Mouse (Mus musculus) ES-E14 (cell line): ENCODE data around the gene Pheta1. TPM values are rescaled to one million over a fixed set of nuclear protein-coding genes. Genes with fewer than 3 reads are reported as not detected.

Experiments
- DNase-seq: peaks from one replicate; pipeline ENCODE4 v3.0.0-alpha.2; 2013; ENCODE audit warnings: low read depth, low spot score
- H3K27ac ChIP-seq: 2 replicates; pipeline ENCODE4 v1.5.1; 2012; ENCODE audit warnings: low read depth, mild to moderate bottlenecking, low read length, moderate library complexity, mixed read lengths; ENCODE audit not compliant: poor library complexity, insufficient read depth, severe bottlenecking
- H3K36me3 ChIP-seq: 2 replicates; pipeline ENCODE4 v1.6.1; 2012; ENCODE audit warnings: mild to moderate bottlenecking, low read length, moderate library complexity, mixed read lengths; ENCODE audit not compliant: control insufficient read depth, poor library complexity, insufficient read depth, severe bottlenecking
- H3K4me1 ChIP-seq, 2 experiments: fragments of 150-350 bp in 1 of 2; sonication (generic) in 1 of 2; 2 replicates each; pipeline ENCODE4 v1.6.1; 2012; ENCODE audit warnings: low read length in 2 of 2, mild to moderate bottlenecking in 1 of 2, mixed read lengths in 1 of 2; ENCODE audit not compliant: control insufficient read depth in 2 of 2, insufficient read depth in 2 of 2, poor library complexity in 1 of 2
- H3K4me3 ChIP-seq, 2 experiments: fragments of 150-350 bp in 1 of 2; sonication (generic) in 1 of 2; 2 replicates each; pipeline ENCODE4 v1.5.1; 2012; ENCODE audit warnings: low read length in 2 of 2, low read depth in 1 of 2, mild to moderate bottlenecking in 1 of 2, mixed read lengths in 1 of 2; ENCODE audit not compliant: insufficient read depth in 1 of 2, poor library complexity in 1 of 2, severe bottlenecking in 1 of 2
- H3K9ac ChIP-seq: 2 replicates; pipeline ENCODE4 v1.6.1; 2012; ENCODE audit warnings: low read depth, mild to moderate bottlenecking, low read length, mixed read lengths; ENCODE audit not compliant: poor library complexity, insufficient read depth, severe bottlenecking
- H3K9me3 ChIP-seq: fragments of 150-350 bp; sonication (generic); 2 replicates; pipeline ENCODE4 v1.6.1; 2012; ENCODE audit warnings: low read depth, mild to moderate bottlenecking, low read length; ENCODE audit not compliant: control insufficient read depth, insufficient read depth
- CHD2 ChIP-seq: IDR thresholded peaks from 2 replicates; pipeline ENCODE4 v1.6.1; 2014; ENCODE audit warnings: mild to moderate bottlenecking, low read depth, low read length, inconsistent platforms
- HCFC1 ChIP-seq: IDR thresholded peaks from 2 replicates; pipeline ENCODE4 v1.6.1; 2012; ENCODE audit warnings: low read length, inconsistent platforms, borderline replicate concordance; ENCODE audit not compliant: insufficient read depth
- MAFK ChIP-seq: IDR thresholded peaks from 2 replicates; pipeline ENCODE4 v1.6.1; 2014; ENCODE audit warnings: mild to moderate bottlenecking, low read depth, low read length, inconsistent platforms; ENCODE audit not compliant: insufficient read depth
- ZC3H11A ChIP-seq: IDR thresholded peaks from 2 replicates; pipeline ENCODE4 v1.6.1; 2012; ENCODE audit warnings: low read depth, mild to moderate bottlenecking, inconsistent platforms, low read length, borderline replicate concordance
- ZNF384 ChIP-seq: IDR thresholded peaks from 2 replicates; pipeline ENCODE4 v1.6.1; 2012; ENCODE audit warnings: low read depth, low read length, inconsistent platforms
- in situ Hi-C, 2 experiments: fragments of 600-800 bp; cut with MboI; formaldehyde crosslinking; loops; one replicate each; pipeline ENCODE4 v1.15.1; 2025; ENCODE audit warnings: low sequenced_read_pairs in 2 of 2, inconsistent platforms in 1 of 2; ENCODE audit not compliant: unreplicated experiment in 2 of 2
- total RNA-seq: library from RNA; depleted of rRNA; stranded (reverse); fragments of 300-350 nt; gene quantifications from 2 replicates; pipeline ENCODE4 v1.2.3, GENCODE M21; 2012

Gene Pheta1
- total RNA-seq, 1 experiment, result 13.6 TPM

- DNase-seq, result no peak
- no peaks in the 10 kb centered on the region for H3K36me3 ChIP-seq
- H3K4me1 ChIP-seq, result peaks cover 4 to 27% of the 10 kb centered on the region in 2 experiments
- peak overlapping the region; percentile 4; the same call in 1 of the 2 replicates for H3K27ac ChIP-seq
- no peaks in the 10 kb centered on the region for H3K9me3 ChIP-seq
- H3K9ac ChIP-seq, result peak overlapping the region; percentile 60
- TF ChIP-seq HCFC1 (no peak), CHD2 (peak; percentile 58)
- in situ Hi-C loops, result no loop called here
- H3K4me3 ChIP-seq, result peak overlapping the region; percentile 64 to 68
Measured at GRCm38 (mm10) chr5:121838341-121839127, 10.2 kb upstream of the Pheta1 start.

GRCm38 (mm10) chr5:121839128-121839473 is 9.7 kb upstream of the Pheta1 start:
- H3K27ac ChIP-seq, result peak overlapping the region; percentile 4; the same call in 1 of the 2 replicates
- H3K4me1 ChIP-seq, result peaks cover 6 to 29% of the 10 kb centered on the region in 2 experiments
- no peak for DNase-seq
- no peaks in the 10 kb centered on the region for H3K36me3 ChIP-seq
- in situ Hi-C loops, result no loop called here
- TF ChIP-seq MAFK, result no peak
- TF ChIP-seq HCFC1, result no peak
- TF ChIP-seq CHD2, result no peak
- no peak for TF ChIP-seq ZC3H11A
- no peak for TF ChIP-seq ZNF384
- peak overlapping the region; percentile 60 for H3K9ac ChIP-seq
- H3K9me3 ChIP-seq, result no peaks in the 10 kb centered on the region
- H3K4me3 ChIP-seq, result peak overlapping the region; percentile 64 to 68

GRCm38 (mm10) chr5:121841516-121841915 is 7.3 kb upstream of the Pheta1 start:
- DNase-seq, result no peak
- in situ Hi-C loops, result no loop called here
- peaks cover 6 to 23% of the 10 kb centered on the region in 2 experiments for H3K4me1 ChIP-seq
- no peaks in the 10 kb centered on the region for H3K9me3 ChIP-seq
- H3K36me3 ChIP-seq, result no peaks in the 10 kb centered on the region
- H3K9ac ChIP-seq, result no peak overlapping the region
- no peak for TF ChIP-seq CHD2
- no peak for TF ChIP-seq MAFK
- TF ChIP-seq ZC3H11A, result no peak
- no peak for TF ChIP-seq HCFC1
- no peak for TF ChIP-seq ZNF384
- H3K27ac ChIP-seq, result no peak overlapping the region
- H3K4me3 ChIP-seq, result no peak overlapping the region

- Histone ChIP-seq H3K9ac (no peak overlapping the region; the same call in 1 of the 2 replicates), H3K4me3 (peak overlapping the region in 1 of 2 experiments; percentile 43; a peak in 2 of 4 replicates), H3K36me3 (no peaks in the 10 kb centered on the region), H3K9me3 (no peaks in the 10 kb centered on the region), H3K27ac (no peak overlapping the region), H3K4me1 (peaks cover 6 to 23% of the 10 kb centered on the region in 2 experiments)
- DNase-seq, result no peak
- in situ Hi-C loops, result no loop called here
- TF ChIP-seq ZC3H11A (no peak), ZNF384 (no peak), MAFK (no peak), CHD2 (no peak), HCFC1 (no peak)
Measured at GRCm38 (mm10) chr5:121841973-121842372, 6.8 kb upstream of the Pheta1 start.
